Mouse (Mus musculus) urinary bladder, postnatal 4 days (tissue): ENCODE data around the gene Tbl3.
"Not testable (repeated sequence)": the region's sequence is repeated elsewhere in the genome, so short reads cannot be mapped to it uniquely, and the experiment has no call there.

Experiments
- DNase-seq, 2 experiments: peaks; one replicate each; pipeline ENCODE4 v3.0.0; 2021 to 2022; ENCODE audit warnings: low spot score in 2 of 2

The Tbl3 gene

GRCm38 (mm10) chr17:24696011-24696697 lies 11.3 kb downstream of the Tbl3 start, which contains the start of the genes Gfer and Noxo1:
Gfer (minus strand) TSS chr17:24696156.
Noxo1 (plus strand) TSS chr17:24696234.
- peak; percentile 86 to 88 for DNase-seq

DNA sequence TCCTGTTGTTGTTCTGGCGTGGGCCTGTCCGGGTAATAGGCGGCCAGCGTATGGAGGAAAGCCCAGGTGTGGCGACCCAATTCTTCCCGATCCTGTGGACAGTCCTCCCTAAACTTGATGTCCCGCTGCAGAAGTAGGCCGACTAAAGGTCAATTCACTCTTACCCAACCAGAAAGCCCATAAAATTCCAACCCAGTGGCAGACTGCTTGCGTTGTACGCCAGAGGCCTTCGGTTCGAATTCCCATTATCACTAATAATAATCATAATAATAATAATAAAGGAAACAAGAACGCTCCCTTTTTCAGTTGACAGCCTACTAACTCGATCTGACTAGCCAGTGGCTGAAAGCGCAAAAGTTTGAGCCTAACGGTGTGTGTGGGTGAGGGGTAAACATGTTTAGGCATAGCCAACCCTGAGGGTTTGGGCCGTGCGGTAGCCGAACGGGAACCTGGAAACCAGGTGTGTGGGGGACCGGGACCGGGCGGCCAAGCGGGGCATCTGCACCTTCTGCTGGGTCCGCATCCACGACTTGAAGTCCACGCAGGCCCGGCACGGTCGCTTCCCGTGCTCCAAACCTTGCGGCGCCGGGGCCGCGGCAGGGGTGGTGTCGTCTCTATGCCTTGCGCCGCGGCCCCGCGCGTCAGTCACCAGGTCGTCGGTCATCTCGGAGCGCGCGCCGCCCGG lies 12.0 kb downstream of the Tbl3 start:
- no peak for DNase-seq

- DNase-seq = no peak
Observed at GRCm38 (mm10) chr17:24692385-24692784, 15.1 kb downstream of the Tbl3 start.

- DNase-seq = no peak
Observed at GRCm38 (mm10) chr17:24689251-24690081, 18.0 kb downstream of the Tbl3 start, which contains the start of gene Syngr3. Syngr3 (minus strand) TSS chr17:24689955.

DNA sequence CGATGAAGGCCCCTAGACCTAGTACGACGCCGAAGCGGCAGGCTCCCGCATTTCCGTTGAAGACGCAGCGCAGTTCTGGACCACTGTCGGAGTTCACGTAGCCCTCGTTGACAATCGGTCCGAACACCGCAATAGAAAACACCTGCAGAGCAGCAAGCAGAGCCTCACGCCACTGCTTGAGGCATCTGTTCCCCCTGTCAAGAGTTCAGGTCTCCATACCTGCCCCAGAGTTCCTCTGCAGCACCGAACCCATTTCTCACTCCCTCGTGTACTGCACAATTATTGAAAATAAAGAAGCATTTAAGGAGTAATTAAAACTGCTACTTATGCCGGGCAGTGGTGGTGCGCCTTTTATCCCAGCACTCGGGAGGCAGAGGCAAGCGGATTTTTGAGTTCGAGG lies 19.9 kb downstream of the Tbl3 start:
- no peak for DNase-seq

- DNase-seq = no peak
Observed at GRCm38 (mm10) chr17:24687146-24687595, 20.3 kb downstream of the Tbl3 start.

DNA sequence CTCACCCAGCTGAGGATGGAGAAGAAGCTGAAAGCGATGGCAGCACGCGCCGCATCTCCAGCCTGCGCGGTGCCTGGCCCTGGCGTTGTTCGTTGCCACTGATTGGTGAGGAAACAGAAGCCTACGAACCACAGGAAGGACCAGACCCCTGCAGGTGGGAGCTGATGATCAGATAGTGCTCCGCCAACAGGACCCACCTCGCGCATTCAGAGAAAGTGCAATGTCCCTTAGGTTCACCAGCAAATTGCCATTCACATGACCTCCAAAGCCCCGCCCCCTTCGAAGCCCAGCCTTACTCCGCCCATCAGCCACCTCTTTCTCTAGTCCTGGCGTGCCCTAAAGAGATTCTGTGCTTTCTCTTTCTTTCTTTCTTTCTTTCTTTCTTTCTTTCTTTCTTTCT lies 20.9 kb downstream of the Tbl3 start:
- no peak for DNase-seq

- DNase-seq = no peak
Observed at GRCm38 (mm10) chr17:24677500-24678080, 29.9 kb downstream of the Tbl3 start.

DNA sequence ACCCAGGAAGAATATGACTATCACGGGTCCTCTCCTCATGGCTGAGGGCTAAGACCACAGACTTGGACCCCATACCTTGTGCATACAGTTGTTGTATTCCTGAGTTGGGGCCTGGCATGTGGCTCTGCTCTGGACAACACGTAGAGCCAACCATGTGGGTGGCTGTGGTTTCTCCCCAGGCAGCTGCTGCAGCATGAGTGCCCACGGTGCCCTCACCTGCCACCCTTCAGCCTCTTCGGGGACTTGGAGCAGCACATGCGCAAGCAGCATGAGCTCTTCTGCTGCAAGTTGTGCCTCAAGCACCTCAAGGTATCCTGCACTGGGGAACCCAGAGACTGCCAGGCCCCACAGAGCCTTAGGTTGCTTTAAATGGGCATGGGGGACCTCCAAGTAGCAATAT lies 30.6 kb downstream of the Tbl3 start:
- DNase-seq = no peak

- peak; percentile 52 to 76 for DNase-seq
Observed at GRCm38 (mm10) chr17:24676187-24676586, 31.3 kb downstream of the Tbl3 start.

GRCm38 (mm10) chr17:24674277-24674676 lies 33.2 kb downstream of the Tbl3 start:
- no peak for DNase-seq

DNA sequence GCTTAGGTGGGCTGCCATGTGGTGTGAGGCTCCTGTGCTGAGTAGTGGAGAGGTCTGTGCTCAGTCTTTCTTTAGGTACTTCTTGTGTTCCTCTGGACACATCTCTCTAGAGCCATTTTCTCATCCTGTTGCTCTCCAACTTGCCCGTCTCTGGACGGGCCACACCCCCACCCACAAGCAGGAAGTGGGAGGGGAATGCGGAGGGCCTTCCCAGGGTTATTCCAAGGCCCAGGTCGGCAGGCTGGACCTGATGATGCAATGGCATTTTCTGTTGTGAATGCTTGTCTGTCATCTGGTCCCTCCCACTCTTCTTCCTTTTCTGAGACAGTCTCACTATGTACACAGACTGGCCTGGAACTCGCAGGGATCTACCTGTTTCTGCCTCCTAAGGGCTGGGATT lies 35.3 kb downstream of the Tbl3 start:
- DNase-seq = no peak

DNA sequence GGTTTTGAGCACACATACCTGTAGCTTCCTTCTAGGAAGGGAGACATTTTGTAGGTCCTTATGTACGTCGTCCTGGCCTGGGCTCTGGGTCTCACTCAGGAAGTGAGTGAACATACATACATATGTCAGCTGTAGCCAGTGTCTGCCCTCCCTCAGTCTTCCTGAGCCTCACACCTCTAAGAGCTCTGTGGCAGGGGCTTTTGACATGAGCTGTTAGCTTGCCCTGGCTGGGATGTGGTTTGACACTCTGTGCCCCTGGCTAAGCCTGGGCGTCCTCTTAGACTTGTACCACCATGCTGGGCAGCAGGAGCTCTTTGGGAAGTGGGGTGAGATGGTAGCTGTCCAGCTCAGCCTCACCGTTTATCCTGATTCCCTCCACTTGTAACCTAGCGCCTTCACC lies 36.1 kb downstream of the Tbl3 start:
- no peak for DNase-seq

DNA sequence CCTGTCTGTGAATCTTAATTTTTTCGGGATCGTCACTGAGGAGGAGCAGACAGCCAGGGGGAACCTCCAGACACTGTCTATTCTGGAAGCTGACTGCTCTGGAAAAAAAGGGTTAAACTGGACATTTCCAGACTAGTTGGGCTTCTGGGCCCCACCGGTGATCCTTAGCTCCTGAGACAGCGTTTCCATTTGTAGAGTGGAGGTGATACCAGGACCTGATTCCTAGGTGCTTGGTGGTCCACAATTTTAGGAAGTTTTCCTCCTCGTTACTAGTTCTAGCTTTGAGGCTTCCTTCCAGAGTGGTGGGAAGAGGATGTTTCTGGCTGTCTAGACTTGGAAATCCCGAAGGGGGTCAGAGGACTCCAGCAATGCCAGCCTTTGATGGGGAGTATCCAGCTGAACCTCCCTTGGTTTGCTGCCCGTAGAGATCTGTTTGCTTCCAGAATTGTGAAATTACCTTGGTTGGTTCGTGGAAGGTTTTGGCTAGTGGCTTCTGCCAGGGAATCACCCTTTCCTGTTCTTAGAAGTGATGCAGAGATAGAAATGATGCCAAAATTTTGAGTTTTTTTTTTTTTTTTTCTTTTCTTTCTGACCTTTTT lies 37.1 kb downstream of the Tbl3 start:
- DNase-seq = no peak

DNA sequence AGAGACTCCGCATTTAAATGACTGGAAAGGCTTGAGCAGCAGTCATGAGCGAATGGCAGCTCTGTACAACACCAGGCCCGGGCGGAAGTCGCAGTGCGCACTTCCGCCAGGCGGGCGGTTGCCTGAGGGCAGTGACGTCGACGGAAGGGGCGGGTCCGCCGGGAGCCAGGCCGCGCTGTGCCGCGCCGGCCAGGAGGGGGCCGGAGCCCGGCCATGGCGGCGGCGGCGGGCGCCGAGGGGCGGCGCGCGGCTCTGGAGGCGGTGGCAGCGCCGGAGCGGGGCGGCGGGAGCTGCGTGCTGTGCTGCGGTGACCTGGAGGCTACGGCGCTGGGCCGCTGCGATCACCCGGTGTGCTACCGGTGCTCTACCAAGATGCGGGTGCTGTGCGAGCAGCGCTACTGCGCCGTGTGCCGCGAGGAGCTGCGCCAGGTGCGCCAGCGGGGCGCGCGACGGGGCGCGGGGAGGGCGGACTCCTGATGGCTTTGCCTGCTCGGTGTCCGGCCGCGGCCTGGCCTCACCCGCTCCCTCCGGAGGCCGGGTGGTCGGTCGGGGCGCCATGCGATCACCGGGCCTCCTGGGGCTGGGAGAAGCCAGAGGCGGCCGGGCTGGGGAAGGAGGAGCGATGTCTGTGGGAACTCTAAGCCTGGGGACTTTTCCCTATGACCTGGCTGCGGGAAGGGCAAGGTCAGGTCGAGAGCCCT lies 37.8 kb downstream of the Tbl3 start, which contains the start of gene Zfp598:
Gene Zfp598, plus strand, starts transcription at position 143 of the 701 bp plus-strand sequence.
- peak; percentile 93 to 95 for DNase-seq

- DNase-seq = not testable (repeated sequence)
Observed at GRCm38 (mm10) chr17:24669214-24669544, 38.3 kb downstream of the Tbl3 start.

DNA sequence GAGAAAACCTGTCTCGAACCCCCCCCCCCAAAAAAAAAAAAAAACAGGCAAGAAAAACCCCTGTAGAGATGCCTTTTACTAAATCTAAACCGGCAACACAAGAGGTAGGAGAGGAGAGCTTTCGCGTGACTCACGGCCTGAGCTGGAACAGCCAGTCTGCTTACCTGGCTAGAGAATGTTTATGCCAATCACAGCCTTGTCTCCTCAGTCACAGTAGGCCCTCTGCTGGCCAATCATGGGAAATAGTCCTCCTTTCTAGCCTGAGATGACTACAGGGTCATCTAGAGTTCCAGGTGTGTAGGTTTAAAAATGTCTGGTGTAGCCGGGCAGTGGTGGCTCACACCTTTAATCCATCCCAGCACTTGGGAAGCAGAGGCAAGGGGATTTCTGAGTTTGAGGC lies 40.0 kb downstream of the Tbl3 start:
- DNase-seq = no peak

GRCm38 (mm10) chr17:24667011-24667410 lies 40.4 kb downstream of the Tbl3 start:
- not testable (repeated sequence) for DNase-seq

GRCm38 (mm10) chr17:24658017-24658758 lies 49.3 kb downstream of the Tbl3 start, which contains the start of gene Npw:
Npw (minus strand) TSS chr17:24658457.
- DNase-seq = no peak

DNA sequence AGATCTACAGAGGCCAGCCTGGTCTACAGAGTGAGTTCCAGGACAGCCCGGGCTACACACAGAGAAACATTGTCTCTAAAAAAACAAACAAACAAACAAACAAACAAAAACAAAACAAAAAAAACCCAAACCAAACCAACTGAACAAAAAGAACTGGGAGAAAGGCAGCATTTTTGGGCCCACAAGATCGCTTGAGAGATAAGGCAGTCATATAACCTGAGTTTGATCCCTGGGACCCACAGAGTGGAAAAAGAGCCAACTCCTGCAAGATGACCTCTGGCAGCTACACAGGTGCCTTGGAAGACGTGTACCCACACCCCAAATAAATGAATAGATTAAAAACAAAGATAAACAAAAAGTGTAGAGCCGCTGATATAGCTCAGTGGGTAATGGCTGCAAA lies 52.5 kb downstream of the Tbl3 start:
- DNase-seq = no peak
